Mouse (Mus musculus): Measurements from ENCODE around the gene Usp44. TPM values are rescaled to one million over a fixed set of nuclear protein-coding genes. Genes with fewer than 3 reads are reported as not detected.

Gene Usp44
- total RNA-seq (2012; rRNA removed) (17.8 and 28.2 TPM in 2 replicates), total RNA-seq (2014; rRNA removed) (4.6 and 4.9 TPM in 2 replicates), polyA plus RNA-seq (2012; ENCODE audit: insufficient read length, low read depth) (2.7 and 2.9 TPM in 2 replicates)

DNA sequence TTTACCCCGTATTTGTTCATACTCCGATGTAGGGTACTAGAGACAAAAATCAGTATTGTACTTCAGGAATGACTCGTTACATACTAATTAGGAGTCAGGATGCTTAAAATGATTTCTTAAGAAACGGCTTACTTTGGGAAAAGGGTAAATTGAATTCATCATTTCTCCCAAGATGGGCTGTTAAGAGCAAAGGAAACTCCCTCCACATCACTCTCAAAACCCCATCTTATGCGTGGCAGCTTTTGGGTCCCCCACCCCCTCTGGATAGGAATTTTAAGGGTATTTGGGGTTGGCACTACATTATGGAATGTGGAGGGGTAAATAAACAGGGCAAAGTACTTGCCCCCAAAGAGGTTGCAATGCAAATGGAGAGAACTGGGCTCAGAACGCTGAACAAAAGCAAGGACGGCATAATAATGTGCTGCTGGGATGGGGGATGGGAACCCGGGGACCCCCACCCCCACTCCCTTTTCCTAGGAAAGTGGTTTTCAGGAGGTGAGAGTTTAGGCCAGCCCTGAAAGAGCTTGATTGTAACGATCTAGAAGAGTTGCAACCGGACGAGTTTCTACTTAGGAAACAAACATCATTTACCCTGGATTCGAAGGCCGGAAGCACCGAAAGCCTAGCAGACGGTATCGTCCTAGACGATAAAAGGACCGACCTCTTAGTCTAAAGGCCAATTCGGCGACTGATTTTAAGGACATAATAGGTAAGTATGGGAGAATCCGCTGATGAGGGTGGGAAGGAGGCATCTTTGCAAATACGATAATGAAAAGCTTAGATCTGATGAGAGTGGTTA, at the start of gene Usp44:
Usp44 (plus strand) TSS at position 625 of the 799 bp plus-strand sequence.
- Histone ChIP-seq H3K9me3 (replicated peaks; ENCODE audit: low read length) (no peaks in the 10 kb centered on the region), H3K4me2 (ENCODE audit: insufficient read depth, low read depth, poor library complexity, severe bottlenecking) (peak within 1 kb of the TSS; percentile 96), H3K79me2 (replicated peaks; ENCODE audit: control insufficient read depth, extremely low read depth, insufficient read depth, poor library complexity, severe bottlenecking) (peaks cover 33% of the 10 kb centered on the region), H3K36me3 (replicated peaks in 1 of 2; ENCODE audit: control insufficient read depth in 1 of 2, insufficient read depth in 1 of 2, low read length in 1 of 2) (no peaks in the 10 kb centered on the region), H3K27ac (ENCODE audit: insufficient read depth, low read depth) (peak within 1 kb of the TSS; percentile 99), H3K4me3 (replicated peaks in 1 of 3; ENCODE audit: low read depth in 2 of 3, low read length in 2 of 3, poor library complexity in 1 of 3) (peak within 1 kb of the TSS; percentile 34 to 71 (median 51)), H3K9ac (ENCODE audit: insufficient read depth, low read depth) (peak within 1 kb of the TSS; percentile 87), H3K27me3 (replicated peaks) (peaks cover 8% of the 10 kb centered on the region), H3K4me1 (ENCODE audit: control insufficient read depth in 1 of 2, insufficient read depth in 2 of 2) (peaks cover 0 to 41% of the 10 kb centered on the region in 2 experiments; a peak in 2 of 4 replicates)
- TF ChIP-seq KAT2A (IDR thresholded peaks at IDR 0.05; ENCODE audit: insufficient replicate concordance, low read length) = no peak
- no peak for TF ChIP-seq MEF2A (IDR thresholded peaks at IDR 0.05; ENCODE audit: borderline replicate concordance, low read depth, low read length)
- no peak for TF ChIP-seq ETS1 (conservative IDR thresholded peaks at IDR 0.05; ENCODE audit: low read depth, low read length)
- no peak for TF ChIP-seq IRF4 (IDR thresholded peaks at IDR 0.05; ENCODE audit: low read depth, low read length)
- TF ChIP-seq USF1 (IDR thresholded peaks at IDR 0.05; ENCODE audit: low read depth, low read length) = no peak
- no peak for TF ChIP-seq CTCF (conservative IDR thresholded peaks at IDR 0.05 in 1 of 2, IDR thresholded peaks at IDR 0.05 in 1 of 2; ENCODE audit: low read depth in 2 of 2, low read length in 2 of 2)
- no peak for TF ChIP-seq MAFK (IDR thresholded peaks at IDR 0.05; ENCODE audit: insufficient replicate concordance, low read length)
- TF ChIP-seq POLR2A (IDR thresholded peaks at IDR 0.05; ENCODE audit: low read depth, low read length) = no peak; the same call in 1 of the 2 replicates
- TF ChIP-seq JUN (IDR thresholded peaks at IDR 0.05; ENCODE audit: insufficient read depth, low read depth, low read length) = no peak
- TF ChIP-seq JUND (conservative IDR thresholded peaks at IDR 0.05; ENCODE audit: low read depth, low read length) = 0 out of 2 replicates have a peak, but pooled peaks have one; percentile 38
- TF ChIP-seq ZC3H11A (IDR thresholded peaks at IDR 0.05; ENCODE audit: low read depth, low read length) = no peak
- TF ChIP-seq NRF1 (IDR thresholded peaks at IDR 0.05; ENCODE audit: low read depth, low read length) = no peak
- no peak for TF ChIP-seq CHD1 (IDR thresholded peaks at IDR 0.05; ENCODE audit: low read depth, low read length)
- TF ChIP-seq BHLHE40 (IDR thresholded peaks at IDR 0.05; ENCODE audit: low read depth, low read length) = no peak
- no peak for TF ChIP-seq HCFC1 (IDR thresholded peaks at IDR 0.05; ENCODE audit: low read depth, low read length)
- no peak for TF ChIP-seq ELF1 (IDR thresholded peaks at IDR 0.05; ENCODE audit: low read depth, low read length)
- TF ChIP-seq RCOR1 (conservative IDR thresholded peaks at IDR 0.05; ENCODE audit: low read depth, low read length) = no peak
- no peak for TF ChIP-seq SMC3 (IDR thresholded peaks at IDR 0.05; ENCODE audit: low read depth, low read length)
- TF ChIP-seq MAX (IDR thresholded peaks at IDR 0.05; ENCODE audit: low read length) = peak; percentile 10
- TF ChIP-seq GABPA (IDR thresholded peaks at IDR 0.05; ENCODE audit: insufficient replicate concordance, low read depth, low read length) = no peak
- no peak for TF ChIP-seq TBP (conservative IDR thresholded peaks at IDR 0.05; ENCODE audit: low read depth, low read length)
- peak; percentile 95 for TF ChIP-seq CHD2 (IDR thresholded peaks at IDR 0.05; ENCODE audit: low read length)
- TF ChIP-seq MXI1 (IDR thresholded peaks at IDR 0.05; ENCODE audit: low read depth, low read length) = no peak
- no peak for TF ChIP-seq RAD21 (IDR thresholded peaks at IDR 0.05; ENCODE audit: low read depth, low read length)
- TF ChIP-seq POLR2AphosphoS2 (IDR thresholded peaks at IDR 0.05; ENCODE audit: low read depth, low read length) = no peak
- no peak for TF ChIP-seq ZNF384 (IDR thresholded peaks at IDR 0.05; ENCODE audit: low read depth, low read length)
- TF ChIP-seq NELFE (IDR thresholded peaks at IDR 0.05; ENCODE audit: low read depth, low read length) = 0 out of 2 replicates have a peak, but pooled peaks have one; percentile 3
- TF ChIP-seq USF2 (conservative IDR thresholded peaks at IDR 0.05; ENCODE audit: low read depth, low read length) = no peak
- no peak for TF ChIP-seq EP300 (IDR thresholded peaks at IDR 0.05; ENCODE audit: low read length)
- no peak for TF ChIP-seq TCF12 (IDR thresholded peaks at IDR 0.05; ENCODE audit: low read depth, low read length)
- no peak; the same call in 1 of the 2 replicates for TF ChIP-seq MYC (IDR thresholded peaks at IDR 0.05; ENCODE audit: low read depth, low read length)
- no peak for TF ChIP-seq MAZ (IDR thresholded peaks at IDR 0.05; ENCODE audit: low read depth, low read length)
- no peak for TF ChIP-seq ZKSCAN1 (IDR thresholded peaks at IDR 0.05; ENCODE audit: borderline replicate concordance, low read depth, low read length)
- no peak for TF ChIP-seq PAX5 (IDR thresholded peaks at IDR 0.05; ENCODE audit: low read length)
- TF ChIP-seq E2F4 (IDR thresholded peaks at IDR 0.05; ENCODE audit: insufficient replicate concordance, low read depth, low read length) = no peak
- TF ChIP-seq ZMIZ1 (IDR thresholded peaks at IDR 0.05; ENCODE audit: low read depth, low read length) = 0 out of 2 replicates have a peak, but pooled peaks have one; percentile 3
- TF ChIP-seq SIN3A (IDR thresholded peaks at IDR 0.05; ENCODE audit: low read length) = no peak
- dilution Hi-C loops (cut with MboI; ENCODE audit: extremely low pct_ligation_motif_present, extremely low pct_unique_long_range_greater_than_20kb, low sequenced_read_pairs) (no loop called here), in situ Hi-C loops (cut with MboI; ENCODE audit: low pct_ligation_motif_present, low pct_unique_long_range_greater_than_20kb, low sequenced_read_pairs) (loop anchor here (10.0 kb wide), 1 partner anchor 274 kb away; no protein-coding TSS in a partner anchor)
- DNase-seq (ENCODE audit: extremely low read depth) = no peak

Measured in CH12.LX (cell line).